Mouse (Mus musculus) heart, embryonic 14.5 days (tissue): ENCODE measurements around the gene Ahcyl1. TPM values are rescaled to one million over a fixed set of nuclear protein-coding genes. Genes with fewer than 3 reads are reported as not detected.

ENCODE experiments used
- ATAC-seq: fragments of 200-750 bp; cut with Nextera tagmentation; 2 replicates; pipeline ENCODE4 v1.8.0; 2017; ENCODE audit warnings: low read depth, moderate TSS enrichment; ENCODE audit not compliant: insufficient number of reproducible peaks, insufficient read depth, low FRiP score
- H3K27ac ChIP-seq, 2 experiments: fragments of 200-500 bp in 1 of 2; fragments of 300-500 bp in 1 of 2; sonication (generic) in 1 of 2; replicated peaks in 1 of 2; 2 replicates each; pipeline ENCODE4 v1.5.1; 2012 to 2014; ENCODE audit warnings: low read depth in 2 of 2, low read length in 2 of 2, control low read depth in 1 of 2, mild to moderate bottlenecking in 1 of 2, mixed read lengths in 1 of 2; ENCODE audit not compliant: control insufficient read depth in 1 of 2, insufficient read depth in 1 of 2
- H3K27me3 ChIP-seq: fragments of 300-500 bp; sonication (generic); 2 replicates; pipeline ENCODE4 v1.6.1; 2014; ENCODE audit warnings: mild to moderate bottlenecking, low read length, control low read depth; ENCODE audit not compliant: control insufficient read depth, insufficient read depth
- H3K36me3 ChIP-seq: fragments of 300-500 bp; sonication (generic); 2 replicates; pipeline ENCODE4 v1.6.1; 2014; ENCODE audit warnings: mild to moderate bottlenecking, control low read depth, low read length, mixed read lengths; ENCODE audit not compliant: control insufficient read depth, insufficient read depth
- H3K4me1 ChIP-seq, 2 experiments: fragments of 200-500 bp in 1 of 2; fragments of 300-500 bp in 1 of 2; sonication (generic) in 1 of 2; 2 replicates each; pipeline ENCODE4 v1.6.1; 2012 to 2014; ENCODE audit warnings: low read length in 2 of 2, control low read depth in 1 of 2, mixed read lengths in 1 of 2; ENCODE audit not compliant: control insufficient read depth in 2 of 2, insufficient read depth in 2 of 2
- H3K4me2 ChIP-seq: fragments of 300-500 bp; sonication (generic); 2 replicates; pipeline ENCODE4 v1.6.1; 2014; ENCODE audit warnings: mild to moderate bottlenecking, low read length
- H3K4me3 ChIP-seq, 2 experiments: fragments of 200-500 bp in 1 of 2; fragments of 300-500 bp in 1 of 2; sonication (generic) in 1 of 2; 2 replicates each; pipeline ENCODE4 v1.5.1; 2012 to 2014; ENCODE audit warnings: low read length in 2 of 2, mild to moderate bottlenecking in 2 of 2, control low read depth in 1 of 2, low read depth in 1 of 2, moderate library complexity in 1 of 2; ENCODE audit not compliant: control insufficient read depth in 1 of 2, insufficient read depth in 1 of 2
- H3K9ac ChIP-seq: fragments of 300-500 bp; sonication (generic); 2 replicates; pipeline ENCODE4 v1.6.1; 2014; ENCODE audit warnings: mild to moderate bottlenecking, low read length
- H3K9me3 ChIP-seq: fragments of 300-500 bp; sonication (generic); 2 replicates; pipeline ENCODE4 v1.6.1; 2016; ENCODE audit warnings: low read length, control low read depth; ENCODE audit not compliant: control insufficient read depth
- WGBS: fragments of 180-500 bp; shearing (Covaris S2); extraction: QIAGEN DNeasy Blood & Tissue Kit; methylation state at CpG from one replicate; pipeline ENCODE4 v1.1.7; 2014; 5-methylcytosine and 5-hydroxymethylcytosine counted together
- polyA plus RNA-seq: library from polyadenylated mRNA; unstranded; fragments of >200 nt; fragmentation: Nextera tagmentation; extraction: Ambion mirVana; gene quantifications from 2 replicates; pipeline ENCODE4 v1.2.1, GENCODE M21; 2014

The Ahcyl1 gene
- polyA plus RNA-seq = 63.7 and 64.4 TPM in 2 replicates

DNA sequence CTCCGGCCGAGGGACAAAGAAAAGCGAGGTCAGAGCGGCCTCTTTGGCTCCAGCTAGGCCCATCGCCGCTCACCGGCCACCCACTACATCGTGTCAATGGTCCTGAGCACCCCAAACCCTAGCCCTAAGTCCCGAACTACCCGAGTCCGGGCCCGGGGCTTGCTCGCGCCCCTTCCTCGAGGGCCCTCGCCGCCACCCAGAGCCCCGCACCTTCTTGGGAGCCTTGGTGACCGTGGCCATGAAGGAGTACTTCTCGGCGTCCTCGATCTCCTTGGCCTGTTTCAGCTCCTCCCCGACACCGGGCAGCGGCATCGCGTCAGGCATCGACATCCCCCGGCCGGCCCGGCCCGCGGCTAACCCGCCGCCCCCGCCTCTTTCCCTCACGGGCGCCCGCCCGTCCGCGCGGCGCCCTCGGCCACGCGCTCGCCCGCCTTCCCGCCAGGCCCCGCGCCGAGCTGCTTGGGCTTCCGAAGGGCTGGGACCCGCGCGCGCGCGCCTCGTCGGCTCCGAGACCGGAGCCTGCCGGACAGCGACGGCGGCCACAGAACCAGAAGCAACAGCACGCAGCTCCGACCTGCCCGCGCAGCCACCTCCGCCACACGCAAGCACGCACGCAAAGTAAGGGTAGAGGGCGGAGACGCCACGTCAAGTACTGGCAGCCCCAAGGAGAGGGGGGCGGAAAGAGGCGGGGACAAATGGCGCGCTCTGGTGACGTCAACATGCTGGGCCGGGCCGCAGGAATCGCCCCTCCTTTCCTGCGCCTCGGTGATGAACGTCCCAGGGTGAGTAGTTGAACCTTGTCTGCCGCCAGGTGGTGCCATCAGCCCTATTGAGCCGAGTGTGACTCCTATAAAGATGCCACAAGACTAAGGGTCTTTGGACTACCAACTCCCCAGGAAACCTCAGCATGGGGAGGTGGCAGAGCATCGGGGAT is at the start of gene Ahcyl1:
Gene Ahcyl1, minus strand, starts transcription at position 613 of the 934 bp plus-strand sequence.
- peaks cover 5 to 26% of the 10 kb centered on the region in 2 experiments for H3K4me1 ChIP-seq
- ATAC-seq = peak; percentile 99
- H3K4me3 ChIP-seq = peak within 1 kb of the TSS; percentile 91 to 93
- H3K27me3 ChIP-seq = 0 out of 2 replicates have a peak, but pooled peaks cover 3% of the 10 kb centered on the region
- H3K4me2 ChIP-seq = peak within 1 kb of the TSS; percentile 93
- H3K9ac ChIP-seq = peak within 1 kb of the TSS; percentile 99
- under 1% methylated on average over 93 of the region's 93 CpGs for WGBS
- H3K9me3 ChIP-seq = no peaks in the 10 kb centered on the region
- no peaks in the 10 kb centered on the region for H3K36me3 ChIP-seq
- H3K27ac ChIP-seq = peak within 1 kb of the TSS; percentile 88

DNA sequence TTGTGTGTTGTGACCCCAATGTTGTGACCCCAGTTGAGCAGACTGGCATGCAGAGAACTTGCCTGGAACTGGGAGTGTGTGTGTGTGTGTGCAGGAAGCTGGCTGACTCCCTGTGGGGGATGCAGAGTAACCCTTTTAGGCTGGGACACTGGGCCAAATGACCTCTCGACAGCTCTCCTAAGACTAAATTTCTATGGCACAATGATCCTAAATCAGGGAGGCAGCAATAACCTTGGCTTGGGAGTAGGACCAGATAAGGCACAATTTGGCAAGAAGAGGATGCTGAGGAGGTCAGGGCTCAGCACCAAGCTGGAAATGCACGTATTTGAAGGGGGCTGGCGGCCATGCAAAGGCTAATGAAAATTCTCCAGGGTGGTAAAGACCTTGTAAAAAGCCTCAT is 49.7 kb upstream of the Ahcyl1 start:
- H3K36me3 ChIP-seq = peaks cover 59% of the 10 kb centered on the region
- no peak overlapping the region for H3K4me2 ChIP-seq
- no peak for ATAC-seq

GRCm38 (mm10) chr3:107743650-107744049 is 47.3 kb upstream of the Ahcyl1 start:
- Histone ChIP-seq H3K4me1 (peaks cover 36 to 46% of the 10 kb centered on the region in 2 experiments), H3K36me3 (peaks cover 39% of the 10 kb centered on the region), H3K4me2 (no peak overlapping the region), H3K27ac (no peak overlapping the region), H3K4me3 (no peak overlapping the region), H3K27me3 (no peaks in the 10 kb centered on the region), H3K9ac (no peak overlapping the region), H3K9me3 (no peaks in the 10 kb centered on the region)
- 83% methylated on average over 1 of the region's 1 CpGs for WGBS
- ATAC-seq = no peak

More for the DNA sequence above, 49.7 kb upstream of the Ahcyl1 start:
- H3K27ac ChIP-seq = no peak overlapping the region
- H3K4me3 ChIP-seq = no peak overlapping the region
- WGBS = 88% methylated on average over 3 of the region's 3 CpGs
- H3K9ac ChIP-seq = no peak overlapping the region
- H3K27me3 ChIP-seq = no peaks in the 10 kb centered on the region
- no peaks in the 10 kb centered on the region for H3K9me3 ChIP-seq
- H3K4me1 ChIP-seq = peaks cover 19 to 27% of the 10 kb centered on the region in 2 experiments

DNA sequence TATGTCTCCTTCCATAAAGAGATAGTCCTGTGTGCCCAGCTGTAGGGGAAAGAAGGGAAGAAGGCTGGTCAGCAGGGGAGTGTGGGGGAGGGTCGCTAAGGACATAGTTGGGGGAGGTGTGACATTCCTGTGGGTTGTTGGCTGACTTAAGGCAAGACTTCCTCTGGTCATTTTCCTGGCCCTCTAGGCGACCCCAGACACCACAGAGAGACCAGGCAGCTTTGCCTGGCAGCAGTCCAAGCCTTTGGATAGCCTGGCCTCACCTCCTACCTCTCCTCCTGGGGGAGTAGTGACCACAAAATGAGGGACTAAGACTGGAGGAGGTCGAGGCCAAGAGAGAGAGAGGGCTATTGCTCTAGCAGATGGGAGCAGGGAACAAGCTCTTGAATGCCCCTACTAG is 46.7 kb upstream of the Ahcyl1 start:
- H3K27me3 ChIP-seq = no peaks in the 10 kb centered on the region
- H3K9me3 ChIP-seq = no peaks in the 10 kb centered on the region
- ATAC-seq = no peak
- H3K9ac ChIP-seq = no peak overlapping the region
- peaks cover 36 to 46% of the 10 kb centered on the region in 2 experiments for H3K4me1 ChIP-seq
- H3K4me2 ChIP-seq = no peak overlapping the region
- 29% methylated on average over 3 of the region's 3 CpGs for WGBS
- peaks cover 33% of the 10 kb centered on the region for H3K36me3 ChIP-seq
- H3K27ac ChIP-seq = no peak overlapping the region
- no peak overlapping the region for H3K4me3 ChIP-seq

DNA sequence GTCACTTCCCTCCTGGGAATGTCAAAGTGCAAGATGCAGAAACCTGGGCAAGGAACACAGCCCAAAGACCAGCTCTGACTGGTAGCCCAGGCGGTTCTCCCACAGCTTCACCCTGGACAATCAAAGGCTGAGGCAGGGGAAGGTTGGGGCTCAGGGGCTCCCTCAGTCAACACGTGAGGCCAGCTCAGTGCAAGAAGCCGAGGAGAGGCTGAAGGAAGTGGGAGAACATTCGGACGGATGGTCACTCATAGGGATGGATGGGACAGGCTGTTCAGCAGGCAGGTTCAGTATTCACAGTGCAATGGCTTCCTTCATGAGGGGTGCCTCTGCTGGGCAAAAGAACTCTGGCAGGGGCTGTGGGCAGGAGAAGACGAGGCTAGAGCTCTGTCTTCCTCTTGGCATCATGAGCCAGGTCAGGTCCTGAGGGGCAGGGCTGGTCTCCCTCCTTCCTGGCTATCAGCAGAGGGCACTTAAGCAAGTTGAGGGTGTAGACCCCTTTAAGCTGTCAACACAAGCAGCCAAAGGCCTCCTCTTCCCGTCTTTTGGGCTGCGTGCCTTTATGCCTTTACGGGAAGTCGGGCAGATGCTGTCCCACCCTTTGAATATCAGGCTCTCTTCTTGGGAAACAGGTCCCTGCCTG is 45.8 kb upstream of the Ahcyl1 start:
- no peaks in the 10 kb centered on the region for H3K9me3 ChIP-seq
- peaks cover 38 to 46% of the 10 kb centered on the region in 2 experiments for H3K4me1 ChIP-seq
- H3K4me2 ChIP-seq = no peak overlapping the region
- H3K9ac ChIP-seq = no peak overlapping the region
- ATAC-seq = no peak
- no peak overlapping the region for H3K4me3 ChIP-seq
- peaks cover 28% of the 10 kb centered on the region for H3K36me3 ChIP-seq
- 64% methylated on average over 10 of the region's 10 CpGs for WGBS
- no peaks in the 10 kb centered on the region for H3K27me3 ChIP-seq
- no peak overlapping the region for H3K27ac ChIP-seq

DNA sequence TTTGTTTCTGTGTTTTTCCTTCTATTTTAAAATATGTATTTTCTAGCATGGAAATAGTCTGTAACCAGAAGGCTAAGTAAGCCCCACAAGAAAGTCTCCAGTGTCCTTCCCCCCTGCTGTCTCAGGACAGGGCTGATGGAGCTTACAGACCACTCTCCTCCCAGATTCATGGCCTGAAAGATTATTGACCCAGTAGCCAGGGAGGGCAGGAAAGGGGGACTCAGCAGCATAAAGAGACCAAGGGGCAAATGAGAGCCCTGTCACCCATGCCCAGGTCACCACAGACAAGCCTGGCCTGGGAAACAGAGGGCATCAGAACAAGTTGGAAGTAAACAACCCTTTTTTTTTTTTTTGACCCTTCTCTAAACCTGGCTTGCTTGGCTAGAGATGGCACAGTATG is 45.0 kb upstream of the Ahcyl1 start:
- no peak overlapping the region for H3K4me2 ChIP-seq
- H3K9me3 ChIP-seq = no peaks in the 10 kb centered on the region
- no peak for ATAC-seq
- peak overlapping the region in 1 of 2 experiments; percentile 82; a peak in 3 of 4 replicates for H3K27ac ChIP-seq
- peaks cover 38 to 46% of the 10 kb centered on the region in 2 experiments for H3K4me1 ChIP-seq
- no peak overlapping the region for H3K4me3 ChIP-seq
- H3K27me3 ChIP-seq = no peaks in the 10 kb centered on the region
- peaks cover 21% of the 10 kb centered on the region for H3K36me3 ChIP-seq
- peak overlapping the region; percentile 27; the same call in 1 of the 2 replicates for H3K9ac ChIP-seq

DNA sequence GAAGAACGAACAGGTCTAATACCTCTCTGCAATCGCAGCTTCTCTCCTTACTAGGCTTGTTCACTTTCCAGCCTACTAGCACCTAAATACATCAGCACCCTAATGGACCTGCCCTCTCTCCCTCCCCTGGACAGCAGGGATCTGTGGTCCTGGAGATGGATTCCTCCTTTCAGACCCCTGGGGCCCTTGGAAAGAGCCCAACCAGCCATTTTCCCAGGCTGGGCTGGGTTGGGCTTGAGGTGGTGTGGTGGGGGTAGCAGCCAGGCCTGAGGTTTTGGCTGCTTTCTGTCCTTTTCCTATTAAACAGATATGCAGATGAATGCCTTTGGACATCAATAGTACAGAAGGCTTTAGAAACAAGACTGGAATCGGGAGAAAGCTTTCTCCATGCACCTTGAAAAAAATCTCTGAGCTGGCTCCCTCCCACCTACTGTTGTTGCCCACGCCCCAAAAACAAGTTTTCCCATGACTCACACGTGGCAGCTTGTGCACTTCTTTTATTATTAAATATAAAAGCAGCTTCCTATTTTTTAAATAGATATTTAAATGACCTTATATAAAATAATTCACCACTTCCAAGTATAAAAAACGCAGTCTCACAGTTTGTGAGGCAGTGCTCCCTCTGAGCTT is 44.3 kb upstream of the Ahcyl1 start:
- no peaks in the 10 kb centered on the region for H3K9me3 ChIP-seq
- peak overlapping the region; percentile 76 to 82 for H3K27ac ChIP-seq
- H3K36me3 ChIP-seq = peaks cover 15% of the 10 kb centered on the region
- H3K4me1 ChIP-seq = peaks cover 38 to 46% of the 10 kb centered on the region in 2 experiments
- no peaks in the 10 kb centered on the region for H3K27me3 ChIP-seq
- peak; percentile 81 for ATAC-seq
- no peak overlapping the region; the same call in 1 of the 2 replicates for H3K4me2 ChIP-seq
- WGBS = 17% methylated on average over 6 of the region's 6 CpGs
- peak overlapping the region; percentile 27; the same call in 1 of the 2 replicates for H3K9ac ChIP-seq
- H3K4me3 ChIP-seq = no peak overlapping the region
